Comparison of ENCODE assay signal across 28 mouse cellular contexts in the genomic region with DNA sequence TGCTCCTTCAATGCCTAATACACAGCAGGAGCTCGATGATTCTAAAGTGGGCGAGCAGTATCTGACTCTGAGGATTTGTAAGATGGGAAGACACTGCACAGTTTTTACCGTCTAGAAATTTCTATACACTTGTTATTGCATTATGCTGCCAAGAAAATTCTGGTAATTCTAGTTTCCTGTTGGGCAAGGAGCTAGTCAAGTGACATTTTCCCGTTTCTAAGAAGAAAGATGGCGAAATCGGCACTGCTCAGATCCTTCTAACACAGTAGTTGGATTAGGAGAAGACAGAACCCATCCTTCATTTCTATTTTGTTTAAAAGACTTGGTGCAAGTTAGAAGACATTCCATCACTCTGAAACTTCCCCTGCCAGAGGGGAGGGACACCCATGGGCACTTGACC. TPM values are rescaled to one million over a fixed set of nuclear protein-coding genes. Genes with fewer than 3 reads are reported as not detected.
DNase-seq lines count a peak whose midpoint lies in the region; ATAC-seq and TF ChIP-seq lines count a peak whose summit lies in the region.
"Had no signal": no experiment of that assay in that cellular context is flagged by ENCODE, and none has a peak within 500 bp of the region (broad histone marks: within the 10 kb centered on the region; RNA-seq: fewer than 3 reads in every experiment).

No protein-coding gene starts in this region.

- TF ChIP-seq EP300 in lung, postnatal 0 days (IDR thresholded peaks at IDR 0.05) = peak; percentile 49; the same call in 1 of the 2 replicates

- DNase-seq in lung, postnatal 0 days (ENCODE audit: low spot score) = peak; percentile 75
- DNase-seq in lung, adult 2 months = no peak
- peak; percentile 37 for DNase-seq in 416B (ENCODE audit: low read depth)
- no peak for DNase-seq in limb, embryonic 10.5 days (ENCODE audit: low spot score)
- DNase-seq: adrenal gland, adult 8-10 months; adrenal gland, postnatal 25 days; cerebellum, adult 11 months; cerebellum, adult 2 months; cerebellum, adult 9-11 months; cerebellum, postnatal 36 days; embryo, embryonic 11 days; forebrain, postnatal 0 days; gastrocnemius, adult 2 months; gastrocnemius, postnatal 14 days; heart, adult 2 months had no signal

- no peak overlapping the region for H3K4me2 ChIP-seq in lung, postnatal 0 days (replicated peaks; ENCODE audit: low read depth, low read length)
- no peak overlapping the region for H3K4me2 ChIP-seq in kidney, embryonic 15.5 days
- H3K4me2 ChIP-seq: embryonic facial prominence, embryonic 13.5 days; heart, embryonic 11.5 days; hindbrain, embryonic 12.5 days; hindbrain, embryonic 15.5 days had no signal

- no peaks in the 10 kb centered on the region for H3K27me3 ChIP-seq in lung, postnatal 0 days (replicated peaks; ENCODE audit: insufficient read depth, low read length)
- 0 out of 2 replicates have a peak, but pooled peaks cover 4% of the 10 kb centered on the region for H3K27me3 ChIP-seq in kidney, embryonic 15.5 days
- H3K27me3 ChIP-seq in limb, embryonic 10.5 days (ENCODE audit: low read depth, poor library complexity, severe bottlenecking) = no peaks in the 10 kb centered on the region
- H3K27me3 ChIP-seq: embryonic facial prominence, embryonic 13.5 days; hindbrain, embryonic 12.5 days; hindbrain, embryonic 15.5 days had no signal

- no peak overlapping the region for H3K9ac ChIP-seq in lung, postnatal 0 days (replicated peaks; ENCODE audit: low read depth)
- no peak overlapping the region for H3K9ac ChIP-seq in kidney, embryonic 15.5 days
- H3K9ac ChIP-seq: embryonic facial prominence, embryonic 13.5 days; forebrain, postnatal 0 days; hindbrain, embryonic 12.5 days; hindbrain, embryonic 15.5 days had no signal

- H3K4me3 ChIP-seq in lung, postnatal 0 days (ENCODE audit: low read depth, low read length) = no peak overlapping the region
- no peak overlapping the region for H3K4me3 ChIP-seq in lung, adult 2 months (replicated peaks; ENCODE audit: extremely low read depth, low read depth, low read length)
- H3K4me3 ChIP-seq in bone marrow, adult 2 months (replicated peaks; ENCODE audit: control insufficient read depth, low read depth, low read length) = no peak overlapping the region
- no peak overlapping the region for H3K4me3 ChIP-seq in kidney, embryonic 15.5 days (replicated peaks)
- H3K4me3 ChIP-seq in limb, embryonic 10.5 days = no peak overlapping the region
- H3K4me3 ChIP-seq: embryonic facial prominence, embryonic 10.5 days; embryonic facial prominence, embryonic 13.5 days; erythroblast, embryonic 14.5 days; gastrocnemius, adult 2 months; heart, adult 2 months; hindbrain, embryonic 12.5 days; hindbrain, embryonic 15.5 days had no signal

- H3K27ac ChIP-seq in lung, postnatal 0 days (ENCODE audit: low read length) = no peak overlapping the region
- H3K27ac ChIP-seq in bone marrow, adult 2 months (ENCODE audit: control insufficient read depth, insufficient read depth, low read depth, low read length, poor library complexity) = peak overlapping the region; percentile 51; the same call in 1 of the 2 replicates
- H3K27ac ChIP-seq in kidney, embryonic 15.5 days = no peak overlapping the region
- H3K27ac ChIP-seq in limb, embryonic 10.5 days = no peak overlapping the region
- H3K27ac ChIP-seq: embryonic facial prominence, embryonic 10.5 days; embryonic facial prominence, embryonic 13.5 days; gastrocnemius, adult 2 months; heart, adult 2 months; hindbrain, embryonic 12.5 days; hindbrain, embryonic 15.5 days had no signal

- ATAC-seq in lung, postnatal 0 days = no peak
- ATAC-seq in granulocyte monocyte progenitor cell, adult 5-6 weeks (replicated peaks; ENCODE audit: poor library complexity, severe bottlenecking) = peak; percentile 22
- no peak for ATAC-seq in kidney, embryonic 15.5 days (replicated peaks; ENCODE audit: low FRiP score)
- ATAC-seq: CD4-positive, CD25-positive, alpha-beta regulatory T cell, adult 4 months; forebrain, embryonic 14.5 days; forebrain, postnatal 0 days had no signal

- no peaks in the 10 kb centered on the region for H3K36me3 ChIP-seq in lung, postnatal 0 days (ENCODE audit: insufficient read depth, low read length)
- no peaks in the 10 kb centered on the region for H3K36me3 ChIP-seq in kidney, embryonic 15.5 days
- no peaks in the 10 kb centered on the region for H3K36me3 ChIP-seq in limb, embryonic 10.5 days
- H3K36me3 ChIP-seq: embryonic facial prominence, embryonic 10.5 days; embryonic facial prominence, embryonic 13.5 days; hindbrain, embryonic 12.5 days; hindbrain, embryonic 15.5 days had no signal

- H3K4me1 ChIP-seq in lung, postnatal 0 days (ENCODE audit: insufficient read depth, low read depth, low read length) = 0 out of 2 replicates have a peak, but pooled peaks cover 2% of the 10 kb centered on the region
- peaks cover 2% of the 10 kb centered on the region for H3K4me1 ChIP-seq in lung, adult 2 months (ENCODE audit: control insufficient read depth, insufficient read depth, low read length)
- peaks cover 2% of the 10 kb centered on the region for H3K4me1 ChIP-seq in bone marrow, adult 2 months (ENCODE audit: control insufficient read depth, insufficient read depth, low read length)
- peaks cover 11% of the 10 kb centered on the region for H3K4me1 ChIP-seq in kidney, embryonic 15.5 days
- peaks cover 20% of the 10 kb centered on the region for H3K4me1 ChIP-seq in limb, embryonic 10.5 days
- H3K4me1 ChIP-seq: hindbrain, embryonic 15.5 days had no signal

- no peak for TF ChIP-seq CTCF in lung, postnatal 0 days (IDR thresholded peaks at IDR 0.05)
- TF ChIP-seq CTCF in lung, adult 2 months (IDR thresholded peaks at IDR 0.05; ENCODE audit: insufficient read depth, low read length) = no peak
- no peak for TF ChIP-seq CTCF in bone marrow, adult 2 months (IDR thresholded peaks at IDR 0.05; ENCODE audit: control insufficient read depth, insufficient read depth, low read length)

- TF ChIP-seq POLR2A in lung, adult 2 months (IDR thresholded peaks at IDR 0.05; ENCODE audit: borderline replicate concordance, extremely low read depth, low read depth, low read length) = no peak
- no peak for TF ChIP-seq POLR2A in bone marrow, adult 2 months (IDR thresholded peaks at IDR 0.05; ENCODE audit: borderline replicate concordance, control insufficient read depth, low read depth, low read length)

- no peaks in the 10 kb centered on the region for H3K9me3 ChIP-seq in lung, postnatal 0 days (ENCODE audit: low read length)
- no peaks in the 10 kb centered on the region for H3K9me3 ChIP-seq in kidney, embryonic 15.5 days (replicated peaks)
- H3K9me3 ChIP-seq in limb, embryonic 10.5 days (replicated peaks) = no peaks in the 10 kb centered on the region
- H3K9me3 ChIP-seq: embryonic facial prominence, embryonic 10.5 days; hindbrain, embryonic 12.5 days; hindbrain, embryonic 15.5 days had no signal

- WGBS in lung, postnatal 0 days = 74% methylated on average over 6 of the region's 6 CpGs
- 72% methylated on average over 6 of the region's 6 CpGs for WGBS in lung, adult 2 months
- 43% methylated on average over 6 of the region's 6 CpGs for WGBS in bone marrow, adult 2 months
- WGBS in kidney, embryonic 15.5 days = 94% methylated on average over 6 of the region's 6 CpGs
- 95% methylated on average over 6 of the region's 6 CpGs for WGBS in limb, embryonic 10.5 days

RNA-seq across cellular contexts. Expression of gene Kcnn3, which starts 56.4 kb away (rescaled TPM):
- 1.00 and 1.0 TPM in 2 replicates for polyA plus RNA-seq in lung, postnatal 0 days (2015; fragmentation: Nextera tagmentation; extraction: Ambion mirVana)
- 6.8 and 7.1 TPM in 2 replicates for polyA plus RNA-seq in lung, adult 2 months (2012; rRNA removed)
- not detected in 2 replicates for polyA plus RNA-seq in bone marrow, adult 2 months (2011; ENCODE audit: insufficient read depth, insufficient read length, low replicate concordance, missing spikeins)
- total RNA-seq in granulocyte monocyte progenitor cell, adult 5-6 weeks (2014; fragmentation: Nextera tagmentation) = not detected in 2 replicates
- total RNA-seq in granulocyte monocyte progenitor cell, adult 5-6 weeks (2017) = not detected in 2 replicates
- 2.1 and 3.0 TPM in 2 replicates for polyA plus RNA-seq in kidney, embryonic 15.5 days (2015; fragmentation: Nextera tagmentation; extraction: Ambion mirVana)
- 0.43 and 0.74 TPM in 2 replicates for polyA plus RNA-seq in limb, embryonic 10.5 days (2016; fragmentation: Nextera tagmentation; extraction: Ambion mirVana)
- total RNA-seq: hematopoietic stem cell, adult 5-6 weeks; MEL had no signal
- polyA plus RNA-seq: CD4-positive, CD25-positive, alpha-beta regulatory T cell, adult 4 months had no signal

Comparison
In these comparisons a context has a peak if more than half of its experiments do, and no peak if none do; other contexts are left out.
1. DNase-seq: peak in lung, postnatal 0 days (single experiment) and 416B (single experiment); none in lung, adult 2 months (single experiment) and limb, embryonic 10.5 days (single experiment).